In the genomic region with DNA sequence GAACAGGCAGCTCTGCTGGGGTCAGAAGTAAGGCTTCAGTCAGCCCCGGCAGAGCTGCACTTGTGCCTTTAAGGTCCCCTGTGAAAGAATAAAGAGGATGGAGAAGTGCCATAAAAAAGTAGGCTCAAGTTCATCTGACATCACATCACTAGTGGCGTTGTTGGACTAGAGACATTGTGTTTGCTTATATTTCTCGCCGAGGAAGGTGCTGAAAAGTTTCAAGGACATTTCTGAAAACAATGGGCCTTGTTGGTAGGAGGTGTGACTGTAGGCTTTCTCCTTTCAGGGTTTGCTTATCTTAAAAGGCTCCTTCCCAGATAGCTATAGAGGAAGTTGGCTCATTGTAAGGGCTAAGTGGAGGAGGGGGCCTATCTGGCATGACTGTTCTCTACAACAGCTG, we compare ENCODE assay signal across 19 mouse cellular contexts.
A peak's percentile ranks its signal among the peaks of the same experiment; 100 is the strongest.
DNase-seq lines count a peak whose midpoint lies in the region; ATAC-seq and TF ChIP-seq lines count a peak whose summit lies in the region.
"Had no signal": no experiment of that assay in that cellular context is flagged by ENCODE, and none has a peak within 500 bp of the region (broad histone marks: within the 10 kb centered on the region; RNA-seq: fewer than 3 reads in every experiment).

No protein-coding gene starts in this region.

- no peak overlapping the region for H3K4me2 ChIP-seq in heart, embryonic 15.5 days
- no peak overlapping the region for H3K4me2 ChIP-seq in lung, postnatal 0 days (replicated peaks; ENCODE audit: low read depth, low read length)
- no peak overlapping the region for H3K4me2 ChIP-seq in stomach, postnatal 0 days (replicated peaks; ENCODE audit: low read depth)
- H3K4me2 ChIP-seq: forebrain, embryonic 13.5 days; kidney, embryonic 15.5 days; limb, embryonic 12.5 days; neural tube, embryonic 12.5 days had no signal

- peak; percentile 39; the same call in 1 of the 2 replicates for ATAC-seq in heart, embryonic 15.5 days (replicated peaks; ENCODE audit: insufficient number of reproducible peaks, insufficient read depth, low FRiP score, low read depth)
- no peak for ATAC-seq in megakaryocyte, adult 5-6 weeks (ENCODE audit: poor library complexity, severe bottlenecking)
- ATAC-seq in lung, postnatal 0 days: peak; percentile 86
- peak; percentile 83 for ATAC-seq in stomach, postnatal 0 days (ENCODE audit: low FRiP score, low TSS enrichment)
- ATAC-seq: forebrain, embryonic 13.5 days had no signal

- 26% methylated on average over 4 of the region's 4 CpGs for WGBS in heart, embryonic 15.5 days
- WGBS in lung, postnatal 0 days: 18% methylated on average over 4 of the region's 4 CpGs
- WGBS in stomach, postnatal 0 days: 55% methylated on average over 4 of the region's 4 CpGs

- no peak overlapping the region for H3K4me3 ChIP-seq in heart, embryonic 15.5 days
- peak overlapping the region; percentile 34 for H3K4me3 ChIP-seq in megakaryocyte, embryonic 14.5 days (replicated peaks)
- no peak overlapping the region for H3K4me3 ChIP-seq in lung, postnatal 0 days (ENCODE audit: low read depth, low read length)
- no peak overlapping the region for H3K4me3 ChIP-seq in stomach, postnatal 0 days (ENCODE audit: low read depth, low read length)
- H3K4me3 ChIP-seq: embryonic facial prominence, embryonic 10.5 days; forebrain, embryonic 13.5 days; hindbrain, embryonic 10.5 days; kidney, embryonic 15.5 days; limb, embryonic 12.5 days; midbrain, embryonic 10.5 days; neural tube, embryonic 12.5 days had no signal

- no peak overlapping the region for H3K27ac ChIP-seq in heart, embryonic 15.5 days
- H3K27ac ChIP-seq in lung, postnatal 0 days (ENCODE audit: low read length): no peak overlapping the region
- no peak overlapping the region for H3K27ac ChIP-seq in stomach, postnatal 0 days (replicated peaks)
- H3K27ac ChIP-seq: embryonic facial prominence, embryonic 10.5 days; forebrain, embryonic 13.5 days; hindbrain, embryonic 10.5 days; kidney, embryonic 15.5 days; limb, embryonic 12.5 days; liver, embryonic 14.5 days; midbrain, embryonic 10.5 days; neural tube, embryonic 12.5 days had no signal

- H3K4me1 ChIP-seq in heart, embryonic 15.5 days (replicated peaks): no peaks in the 10 kb centered on the region
- peaks cover 12% of the 10 kb centered on the region for H3K4me1 ChIP-seq in megakaryocyte, embryonic 14.5 days
- no peaks in the 10 kb centered on the region for H3K4me1 ChIP-seq in lung, postnatal 0 days (ENCODE audit: insufficient read depth, low read depth, low read length)
- no peaks in the 10 kb centered on the region for H3K4me1 ChIP-seq in stomach, postnatal 0 days (replicated peaks; ENCODE audit: control insufficient read depth, insufficient read depth)
- H3K4me1 ChIP-seq: embryonic facial prominence, embryonic 10.5 days; forebrain, embryonic 13.5 days; hindbrain, embryonic 10.5 days; kidney, embryonic 15.5 days; limb, embryonic 12.5 days; midbrain, embryonic 10.5 days; neural tube, embryonic 12.5 days had no signal

- no peak overlapping the region for H3K9ac ChIP-seq in heart, embryonic 15.5 days
- H3K9ac ChIP-seq in lung, postnatal 0 days (replicated peaks; ENCODE audit: low read depth): no peak overlapping the region
- no peak overlapping the region for H3K9ac ChIP-seq in stomach, postnatal 0 days (ENCODE audit: low read length)
- H3K9ac ChIP-seq: forebrain, embryonic 13.5 days; kidney, embryonic 15.5 days; limb, embryonic 12.5 days; liver, embryonic 14.5 days; neural tube, embryonic 12.5 days had no signal

- H3K36me3 ChIP-seq in heart, embryonic 15.5 days: no peaks in the 10 kb centered on the region
- H3K36me3 ChIP-seq in megakaryocyte, embryonic 14.5 days (replicated peaks; ENCODE audit: low read length): no peaks in the 10 kb centered on the region
- H3K36me3 ChIP-seq in lung, postnatal 0 days (ENCODE audit: insufficient read depth, low read length): no peaks in the 10 kb centered on the region
- H3K36me3 ChIP-seq in stomach, postnatal 0 days (ENCODE audit: control insufficient read depth, insufficient read depth, low read length): no peaks in the 10 kb centered on the region
- H3K36me3 ChIP-seq: embryonic facial prominence, embryonic 10.5 days; hindbrain, embryonic 10.5 days; kidney, embryonic 15.5 days; limb, embryonic 12.5 days; midbrain, embryonic 10.5 days; neural tube, embryonic 12.5 days had no signal

- no peaks in the 10 kb centered on the region for H3K9me3 ChIP-seq in heart, embryonic 15.5 days (replicated peaks)
- H3K9me3 ChIP-seq in megakaryocyte, embryonic 14.5 days: no peaks in the 10 kb centered on the region
- no peaks in the 10 kb centered on the region for H3K9me3 ChIP-seq in lung, postnatal 0 days (ENCODE audit: low read length)
- no peaks in the 10 kb centered on the region for H3K9me3 ChIP-seq in stomach, postnatal 0 days (ENCODE audit: control insufficient read depth, low read length)
- H3K9me3 ChIP-seq: embryonic facial prominence, embryonic 10.5 days; forebrain, embryonic 13.5 days; hindbrain, embryonic 10.5 days; kidney, embryonic 15.5 days; limb, embryonic 12.5 days; midbrain, embryonic 10.5 days; neural tube, embryonic 12.5 days had no signal

- no peak for TF ChIP-seq CTCF in lung, postnatal 0 days (IDR thresholded peaks at IDR 0.05)
- TF ChIP-seq CTCF in stomach, postnatal 0 days (IDR thresholded peaks at IDR 0.05; ENCODE audit: low read depth): no peak

- no peaks in the 10 kb centered on the region for H3K27me3 ChIP-seq in heart, embryonic 15.5 days
- no peaks in the 10 kb centered on the region for H3K27me3 ChIP-seq in megakaryocyte, embryonic 14.5 days (replicated peaks)
- H3K27me3 ChIP-seq in lung, postnatal 0 days (replicated peaks; ENCODE audit: insufficient read depth, low read length): no peaks in the 10 kb centered on the region
- no peaks in the 10 kb centered on the region for H3K27me3 ChIP-seq in stomach, postnatal 0 days (ENCODE audit: control insufficient read depth, insufficient read depth, low read length)
- H3K27me3 ChIP-seq: forebrain, embryonic 13.5 days; kidney, embryonic 15.5 days; limb, embryonic 12.5 days; neural tube, embryonic 12.5 days had no signal

- DNase-seq in heart, postnatal 25 days (ENCODE audit: low spot score): no peak
- DNase-seq in lung, postnatal 0 days (ENCODE audit: low spot score): peak; percentile 67
- DNase-seq in stomach, postnatal 0 days (ENCODE audit: low spot score): peak; percentile 19
- no peak for DNase-seq in kidney, postnatal 36 days
- no peak for DNase-seq in cerebellum, adult 9-10 months
- DNase-seq: cerebellum, postnatal 14 days; right cerebral cortex, postnatal 14 days; thymus, postnatal 36 days had no signal

- TF ChIP-seq EP300 in lung, postnatal 0 days (IDR thresholded peaks at IDR 0.05): peak; percentile 75
- no peak for TF ChIP-seq EP300 in stomach, postnatal 0 days (optimal IDR thresholded peaks at IDR 0.05)

- intact Hi-C loops in heart, postnatal 25 days (cut with DNase I): no loop called here

Comparison
In these comparisons a context has a peak if more than half of its experiments do, and no peak if none do; other contexts are left out.
1. DNase-seq: peak in lung, postnatal 0 days (single experiment) and stomach, postnatal 0 days (single experiment); none in heart, postnatal 25 days (single experiment), kidney, postnatal 36 days (0 of 2) and cerebellum, adult 9-10 months (single experiment).